In genomic region chr1:55489355-55489754, GRCm38 (mm10) we compare ENCODE assay signal across 7 mouse cellular contexts.
DNase-seq lines count a peak whose midpoint lies in the region; ATAC-seq and TF ChIP-seq lines count a peak whose summit lies in the region.

No protein-coding gene starts in this region.

- 46% methylated on average over 6 of the region's 6 CpGs for WGBS in hindbrain, embryonic 13.5 days
- WGBS in midbrain, embryonic 15.5 days: 38% methylated on average over 6 of the region's 6 CpGs
- WGBS in intestine, embryonic 15.5 days: 44% methylated on average over 6 of the region's 6 CpGs

- no peaks in the 10 kb centered on the region for H3K36me3 ChIP-seq in C2C12 (ENCODE audit: control insufficient read depth, insufficient read depth)
- H3K36me3 ChIP-seq in hindbrain, embryonic 13.5 days: no peaks in the 10 kb centered on the region
- H3K36me3 ChIP-seq in midbrain, embryonic 15.5 days (replicated peaks): no peaks in the 10 kb centered on the region
- H3K36me3 ChIP-seq in intestine, embryonic 15.5 days: no peaks in the 10 kb centered on the region

- H3K79me3 ChIP-seq in C2C12 (ENCODE audit: low read depth): no peaks in the 10 kb centered on the region

- peaks cover 5% of the 10 kb centered on the region; the same call in 1 of the 2 replicates for H3K4me1 ChIP-seq in hindbrain, embryonic 13.5 days (replicated peaks)
- peaks cover 4% of the 10 kb centered on the region; the same call in 1 of the 2 replicates for H3K4me1 ChIP-seq in midbrain, embryonic 15.5 days
- no peaks in the 10 kb centered on the region for H3K4me1 ChIP-seq in intestine, embryonic 15.5 days (replicated peaks)

- H3K79me2 ChIP-seq in C2C12 (ENCODE audit: control insufficient read depth, insufficient read depth): no peaks in the 10 kb centered on the region

- DNase-seq in cerebellum, adult 18-20 months: peak; percentile 23 to 24

- H3K27ac ChIP-seq in hindbrain, embryonic 13.5 days: no peak overlapping the region
- no peak overlapping the region for H3K27ac ChIP-seq in midbrain, embryonic 15.5 days
- H3K27ac ChIP-seq in intestine, embryonic 15.5 days: no peak overlapping the region

- no peak overlapping the region for H3K9ac ChIP-seq in hindbrain, embryonic 13.5 days
- H3K9ac ChIP-seq in midbrain, embryonic 15.5 days: no peak overlapping the region
- no peak overlapping the region for H3K9ac ChIP-seq in intestine, embryonic 15.5 days

- no peaks in the 10 kb centered on the region for H3K27me3 ChIP-seq in C2C12 (ENCODE audit: control insufficient read depth, insufficient read depth, insufficient read length)
- H3K27me3 ChIP-seq in hindbrain, embryonic 13.5 days: no peaks in the 10 kb centered on the region
- H3K27me3 ChIP-seq in midbrain, embryonic 15.5 days (replicated peaks): no peaks in the 10 kb centered on the region
- H3K27me3 ChIP-seq in intestine, embryonic 15.5 days (replicated peaks): no peaks in the 10 kb centered on the region

- no peak overlapping the region for H3K4me2 ChIP-seq in hindbrain, embryonic 13.5 days
- H3K4me2 ChIP-seq in midbrain, embryonic 15.5 days: no peak overlapping the region
- no peak overlapping the region for H3K4me2 ChIP-seq in intestine, embryonic 15.5 days (replicated peaks)

- H3K9me3 ChIP-seq in hindbrain, embryonic 13.5 days: no peaks in the 10 kb centered on the region
- H3K9me3 ChIP-seq in midbrain, embryonic 15.5 days: no peaks in the 10 kb centered on the region
- H3K9me3 ChIP-seq in intestine, embryonic 15.5 days: no peaks in the 10 kb centered on the region

- H3ac ChIP-seq in C2C12 (ENCODE audit: control insufficient read depth, insufficient read length, low read depth): no peak overlapping the region

- TF ChIP-seq CTCF in C2C12 (IDR thresholded peaks at IDR 0.05; ENCODE audit: control insufficient read depth, insufficient read depth, insufficient read length): no peak

- ATAC-seq in hindbrain, embryonic 13.5 days (ENCODE audit: low FRiP score): peak; percentile 89
- ATAC-seq in midbrain, embryonic 15.5 days (replicated peaks): peak; percentile 90
- no peak for ATAC-seq in intestine, embryonic 15.5 days
- no peak for ATAC-seq in activated CD4-positive, CD25-positive, alpha-beta regulatory T cell, adult 4 months
- ATAC-seq in erythroblast, adult 5-6 weeks (replicated peaks; ENCODE audit: low FRiP score, poor library complexity, severe bottlenecking): no peak

- H3K4me3 ChIP-seq in C2C12 (ENCODE audit: insufficient read depth, poor library complexity, severe bottlenecking): no peak overlapping the region
- H3K4me3 ChIP-seq in hindbrain, embryonic 13.5 days: no peak overlapping the region
- H3K4me3 ChIP-seq in midbrain, embryonic 15.5 days: no peak overlapping the region
- no peak overlapping the region for H3K4me3 ChIP-seq in intestine, embryonic 15.5 days (replicated peaks)

TF ChIP-seq in C2C12, 6 proteins besides CTCF, POLR2A, EP300 and RAD21:
- TF ChIP-seq MYOD1 (IDR thresholded peaks at IDR 0.05; ENCODE audit: control insufficient read depth, insufficient read length, low read depth): peak; percentile 9
- TF ChIP-seq CEBPB (IDR thresholded peaks at IDR 0.05; ENCODE audit: low read depth): no peak
- no peak for TF ChIP-seq MAX (IDR thresholded peaks at IDR 0.05)
- TF ChIP-seq USF1 (IDR thresholded peaks at IDR 0.05; ENCODE audit: low read depth): no peak
TF ChIP-seq in C2C12: peak in this region for 1.

Comparison
In these comparisons a context has a peak if more than half of its experiments do, and no peak if none do; other contexts are left out.
1. ATAC-seq: peak in hindbrain, embryonic 13.5 days (single experiment) and midbrain, embryonic 15.5 days (single experiment); none in intestine, embryonic 15.5 days (single experiment), activated CD4-positive, CD25-positive, alpha-beta regulatory T cell, adult 4 months (single experiment) and erythroblast, adult 5-6 weeks (single experiment).